Mouse (Mus musculus) layer of hippocampus, adult 2 months (tissue): ENCODE results near the gene Hnmt. TPM values are rescaled to one million over a fixed set of nuclear protein-coding genes. Genes with fewer than 3 reads are reported as not detected.
"Not testable (repeated sequence)": the region's sequence is repeated elsewhere in the genome, so short reads cannot be mapped to it uniquely, and the experiment has no call there.

Source experiments
- DNase-seq, 2 experiments: peaks; one replicate each; pipeline ENCODE4 v3.0.0; 2022; ENCODE audit warnings: low spot score in 2 of 2
- H3K27ac ChIP-seq: fragments of 200-600 bp; 2 replicates; pipeline ENCODE4 v1.8.1; 2022
- H3K4me3 ChIP-seq: fragments of 200-600 bp; 2 replicates; pipeline ENCODE4 v1.8.1; 2022; ENCODE audit warnings: mild to moderate bottlenecking
- CTCF ChIP-seq: fragments of 200-600 bp; conservative IDR thresholded peaks from 2 replicates; pipeline ENCODE4 v1.8.1; 2022; ENCODE audit warnings: antibody characterized with exemption, mild to moderate bottlenecking, moderate library complexity
- total RNA-seq, 2 experiments: library from RNA; stranded (reverse); gene quantifications; 2 replicates each; pipeline ENCODE4 v1.2.3; 2021

Gene Hnmt
- total RNA-seq, 2 experiments from 2014 or later: 27.3 to 29.1 TPM

DNA sequence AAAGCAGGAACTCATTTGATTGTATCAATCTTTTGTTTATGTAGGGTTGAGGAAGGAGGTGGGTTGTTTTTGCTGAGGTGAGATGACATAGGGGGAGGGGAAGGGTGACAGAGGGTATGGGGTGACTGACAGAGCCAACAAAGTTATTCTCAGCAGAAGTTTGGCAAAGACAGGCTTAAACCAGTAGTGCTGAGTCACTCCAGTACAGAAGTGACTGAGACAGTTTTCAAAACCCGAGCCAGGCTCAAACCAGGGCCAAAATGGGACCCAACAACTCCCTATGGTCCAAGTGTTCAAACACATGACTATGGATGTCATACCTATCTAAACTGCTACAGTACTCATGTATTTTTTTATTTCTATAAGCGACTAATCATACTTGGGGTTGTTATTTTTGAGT lies 52.4 kb downstream of the Hnmt start:
- no peak for DNase-seq
- no peak for TF ChIP-seq CTCF
- Histone ChIP-seq H3K4me3 (no peak overlapping the region), H3K27ac (no peak overlapping the region)

DNA sequence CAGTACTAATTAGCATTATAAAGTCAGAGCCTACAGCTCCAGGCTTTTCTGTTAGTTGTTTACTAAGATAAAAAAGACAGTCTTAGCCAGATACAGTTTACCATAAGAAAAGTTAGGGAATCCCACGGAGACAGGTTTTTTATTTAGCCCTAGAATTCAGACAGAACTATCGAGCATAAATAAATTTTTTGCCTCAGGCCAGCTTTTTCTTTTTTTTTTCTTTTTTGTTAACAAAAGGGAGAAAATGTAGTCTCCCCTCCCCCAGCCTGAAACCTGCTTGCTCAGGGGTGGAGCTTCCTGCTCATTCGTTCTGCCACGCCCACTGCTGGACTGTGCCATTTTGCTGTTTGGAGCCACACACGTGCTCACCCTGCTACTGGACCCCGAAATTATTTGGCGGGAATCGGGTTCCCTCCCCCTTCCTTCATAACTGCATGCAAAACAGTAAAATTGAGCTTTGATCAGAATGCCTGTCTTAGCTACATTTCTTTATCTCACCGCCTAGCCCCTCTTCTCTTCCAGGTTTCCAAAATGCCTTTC lies 59.1 kb downstream of the Hnmt start:
- H3K4me3 ChIP-seq, H3K27ac ChIP-seq, DNase-seq: not testable (repeated sequence)

GRCm38 (mm10) chr2:23987283-23987682 lies 61.9 kb downstream of the Hnmt start:
- no peak overlapping the region for H3K4me3 ChIP-seq
- H3K27ac ChIP-seq: no peak overlapping the region
- no peak for TF ChIP-seq CTCF
- DNase-seq: no peak

DNA sequence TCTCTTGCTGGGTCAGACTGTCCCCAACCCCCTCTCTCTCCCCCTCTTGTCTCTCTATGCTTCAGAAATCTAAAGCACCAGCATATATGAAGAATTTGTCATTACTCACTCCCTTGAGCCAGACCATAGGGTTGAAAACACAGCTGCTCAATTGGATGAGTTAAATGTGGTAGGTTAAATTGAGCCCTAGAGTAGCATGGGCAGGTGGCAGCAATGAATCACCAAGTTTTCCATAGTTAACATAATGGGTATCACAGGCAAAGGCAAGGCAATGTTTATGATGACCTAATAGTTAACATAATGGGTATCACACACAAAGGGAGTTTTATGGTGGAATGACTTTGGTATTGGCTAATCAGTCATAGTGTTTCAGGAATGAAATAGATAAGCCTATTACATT lies 65.9 kb downstream of the Hnmt start:
- no peak overlapping the region for H3K27ac ChIP-seq
- H3K4me3 ChIP-seq: no peak overlapping the region
- DNase-seq: no peak
- no peak for TF ChIP-seq CTCF

- Histone ChIP-seq H3K4me3 (no peak overlapping the region), H3K27ac (no peak overlapping the region)
- no peak for DNase-seq
- TF ChIP-seq CTCF: no peak
These were observed 66.3 kb downstream of the Hnmt start for GRCm38 (mm10) chr2:23982860-23983259.

GRCm38 (mm10) chr2:23960659-23961274 lies 88.4 kb downstream of the Hnmt start:
- H3K27ac ChIP-seq, H3K4me3 ChIP-seq, DNase-seq: not testable (repeated sequence)

Other genes starting within 250 kb of the Hnmt start
- not detected for gene Tbpl2, start 47.2 kb upstream of the Hnmt start, total RNA-seq
- not detected for gene Il1f8, start 103.8 kb upstream of the Hnmt start, total RNA-seq
- gene Il1f9, start 137.1 kb upstream of the Hnmt start, total RNA-seq: not detected
- gene Il1f6, start 166.0 kb upstream of the Hnmt start, total RNA-seq: not detected
- gene Il1f5, start 227.6 kb upstream of the Hnmt start, total RNA-seq: not detected
- not detected for gene Il1f10, start 241.8 kb upstream of the Hnmt start, total RNA-seq